Mouse (Mus musculus) embryonic fibroblast, embryonic 13.5 days (primary cell): ENCODE measurements at regions not wholly inside any gene's neighbourhood (a gene's known extent, or its start where the extent isn't known, plus 50 kb on each side); places are given as distances from the start of the nearest gene placed in this dataset.

ENCODE experiments used
- CTCF ChIP-seq: IDR thresholded peaks from 2 replicates; pipeline ENCODE4 v1.5.1; 2011; ENCODE audit warnings: mild to moderate bottlenecking, control low read depth, low read length, moderate library complexity, borderline replicate concordance; ENCODE audit not compliant: insufficient read depth
- POLR2A ChIP-seq: IDR thresholded peaks from 2 replicates; pipeline ENCODE4 v1.6.1; 2011; ENCODE audit warnings: low read depth, mild to moderate bottlenecking, control low read depth, low read length, moderate library complexity

DNA sequence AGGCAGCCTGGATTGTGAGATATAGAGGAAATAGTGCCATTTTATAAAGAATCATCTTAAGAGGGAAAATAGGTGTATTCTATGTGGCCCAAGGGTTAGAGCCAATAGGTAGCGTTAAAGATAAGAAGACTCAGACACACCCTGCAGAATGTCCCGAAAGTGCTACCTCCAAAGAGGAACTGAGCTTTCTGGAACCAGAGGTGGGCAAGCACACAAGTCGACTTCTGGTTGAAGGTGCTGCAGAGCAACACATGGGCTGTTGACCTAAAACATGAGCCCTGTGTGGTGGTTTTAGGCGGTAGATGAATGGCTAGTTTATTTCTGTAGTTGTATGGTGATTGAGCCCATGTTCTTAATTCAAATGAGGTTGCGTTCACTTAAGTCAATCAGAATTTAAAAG is 121.4 kb upstream of the Gm26657 start:
- TF ChIP-seq CTCF, result no peak
- TF ChIP-seq POLR2A, result no peak
